Mouse (Mus musculus): ENCODE results near the gene Cbx6. TPM values are rescaled to one million over a fixed set of nuclear protein-coding genes. Genes with fewer than 3 reads are reported as not detected.
"Not testable (repeated sequence)": the region's sequence is repeated elsewhere in the genome, so short reads cannot be mapped to it uniquely, and the experiment has no call there.

The Cbx6 gene
- polyA plus RNA-seq, 1 experiment = 26.1 TPM

DNA sequence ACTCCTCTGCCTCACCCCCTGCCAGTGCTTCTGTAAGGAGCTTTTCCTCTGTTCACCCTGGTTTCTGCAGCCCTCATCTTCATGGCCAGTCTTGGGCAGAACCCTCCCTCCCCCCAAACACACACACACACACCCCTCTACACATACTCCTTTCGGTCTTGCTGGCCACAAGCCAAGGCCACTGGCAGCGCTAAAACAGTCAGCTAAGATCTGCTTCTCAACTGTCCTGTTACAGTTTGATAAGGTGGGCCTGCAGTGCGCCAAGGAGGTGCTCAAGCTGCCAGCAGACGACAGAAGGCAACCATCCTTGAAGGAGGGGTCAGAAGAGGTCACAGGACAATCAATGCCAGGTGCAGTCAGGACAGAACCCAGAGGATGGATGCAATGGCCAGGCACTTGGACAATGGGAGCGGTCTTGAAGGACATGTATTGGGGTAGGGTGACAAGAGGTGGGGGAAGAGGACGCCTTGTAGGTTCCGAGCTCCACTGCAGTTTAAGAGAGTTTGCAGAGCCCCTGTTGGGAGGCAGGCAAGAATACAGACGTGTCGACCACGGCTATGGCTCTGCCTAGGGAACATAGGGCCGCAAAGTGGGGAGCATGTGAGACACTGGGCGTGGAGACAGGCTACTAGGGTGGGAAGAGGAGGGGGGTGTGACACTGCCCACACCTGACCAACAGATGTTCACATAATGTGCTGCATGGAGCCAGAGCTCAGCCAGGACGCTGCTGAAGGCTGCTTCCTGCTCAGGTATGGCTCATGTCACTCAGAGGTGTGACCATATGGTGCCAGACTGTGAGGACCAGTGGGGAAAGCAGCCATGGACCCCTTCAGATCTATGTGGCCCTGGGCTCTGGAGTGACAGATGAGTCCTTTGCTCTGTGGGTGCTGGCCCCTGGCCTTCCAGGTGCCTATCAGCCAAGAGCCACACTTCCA, 12.0 kb downstream of the Cbx6 start:
- no peak overlapping the region for H3ac ChIP-seq (ENCODE audit: control insufficient read depth, insufficient read length)
- H3K79me2 ChIP-seq (ENCODE audit: control insufficient read depth, insufficient read depth) = no peaks in the 10 kb centered on the region
- peak; percentile 63 for TF ChIP-seq POLR2AphosphoS2 (IDR thresholded peaks at IDR 0.05; ENCODE audit: insufficient read length, low read depth)
- no peak for TF ChIP-seq USF1 (IDR thresholded peaks at IDR 0.05; ENCODE audit: low read depth)
- TF ChIP-seq SRF (IDR thresholded peaks at IDR 0.05; ENCODE audit: control insufficient read depth, insufficient read length, low read depth) = no peak
- H3K27me3 ChIP-seq (ENCODE audit: control insufficient read depth, insufficient read depth, insufficient read length) = no peaks in the 10 kb centered on the region
- no peak overlapping the region for H3K4me2 ChIP-seq (ENCODE audit: low read depth)
- no peaks in the 10 kb centered on the region for H3K36me3 ChIP-seq (ENCODE audit: control insufficient read depth, insufficient read depth)
- H3K4me3 ChIP-seq = no peak overlapping the region

DNA sequence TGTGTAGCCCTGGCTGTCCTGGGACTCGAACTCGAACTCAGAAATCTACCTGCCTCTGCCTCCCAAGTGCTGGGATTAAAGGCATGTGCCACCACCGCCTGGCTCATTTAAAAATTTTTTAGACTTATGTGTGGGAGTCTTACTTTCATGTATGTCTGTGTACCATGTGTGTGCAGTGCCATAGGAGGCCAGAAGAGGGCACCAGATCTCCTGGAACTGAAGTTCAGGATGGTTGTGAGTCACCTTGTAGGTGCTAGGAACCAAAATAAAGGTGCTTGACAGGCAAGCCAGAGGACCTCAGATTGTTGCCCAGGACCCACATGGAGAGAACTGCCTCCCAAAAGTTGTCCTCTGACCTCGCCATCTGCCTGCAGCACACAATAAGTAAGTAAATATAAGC, 16.2 kb downstream of the Cbx6 start:
- no peak overlapping the region for H3K4me3 ChIP-seq
- H3K4me2 ChIP-seq (ENCODE audit: low read depth) = no peak overlapping the region
- no peaks in the 10 kb centered on the region for H3K79me2 ChIP-seq (ENCODE audit: control insufficient read depth, insufficient read depth)
- no peaks in the 10 kb centered on the region for H3K27me3 ChIP-seq (ENCODE audit: control insufficient read depth, insufficient read depth, insufficient read length)
- H3ac ChIP-seq (ENCODE audit: control insufficient read depth, insufficient read length) = no peak overlapping the region
- H3K36me3 ChIP-seq (ENCODE audit: control insufficient read depth, insufficient read depth) = no peaks in the 10 kb centered on the region
- no peak for TF ChIP-seq TCF3 (IDR thresholded peaks at IDR 0.05; ENCODE audit: insufficient read length, low read depth)

DNA sequence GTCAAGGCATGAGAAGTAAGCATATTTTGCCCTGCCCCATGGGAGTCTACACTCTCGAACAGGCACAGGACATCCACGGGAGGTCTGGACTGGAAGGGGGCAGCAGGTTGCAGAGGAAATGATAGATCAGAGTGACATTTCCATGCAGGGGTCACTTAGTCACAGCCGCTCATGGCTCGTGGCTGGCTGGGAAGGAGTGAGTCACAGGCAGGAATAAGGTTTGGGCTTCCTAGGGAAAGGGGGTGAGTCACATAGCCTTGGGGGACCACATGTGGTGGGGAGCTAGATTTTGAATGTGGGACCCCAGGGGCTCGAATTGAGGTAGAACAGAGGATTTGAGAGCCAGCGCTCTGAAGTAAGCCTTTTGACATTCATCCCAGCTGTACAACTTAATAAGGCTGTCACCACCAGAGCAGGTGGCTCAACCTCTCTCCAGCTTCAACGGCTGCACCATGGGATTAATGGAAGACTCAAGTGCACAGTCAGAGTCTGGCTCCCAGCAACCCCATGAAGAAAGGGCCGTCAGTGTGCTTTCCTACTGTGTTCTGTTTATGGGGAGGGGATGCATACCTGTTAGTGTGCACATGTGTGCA, 20.7 kb downstream of the Cbx6 start:
- Histone ChIP-seq H3K4me2 (ENCODE audit: low read depth) (peak overlapping the region; percentile 30), H3ac (ENCODE audit: control insufficient read depth, insufficient read length) (no peak overlapping the region), H3K79me2 (ENCODE audit: control insufficient read depth, insufficient read depth) (no peaks in the 10 kb centered on the region), H3K4me3 (no peak overlapping the region), H3K27me3 (ENCODE audit: control insufficient read depth, insufficient read depth, insufficient read length) (no peaks in the 10 kb centered on the region), H3K36me3 (ENCODE audit: control insufficient read depth, insufficient read depth) (no peaks in the 10 kb centered on the region)
- TF ChIP-seq MAX (IDR thresholded peaks at IDR 0.05; ENCODE audit: low read depth) = no peak
- peak in 2 of 3 experiments; percentile 45 to 53 for TF ChIP-seq MYOD1 (IDR thresholded peaks at IDR 0.05; ENCODE audit: control insufficient read depth in 1 of 3, insufficient read length in 2 of 3, low read depth in 2 of 3)
- no peak for TF ChIP-seq SRF (IDR thresholded peaks at IDR 0.05; ENCODE audit: control insufficient read depth, insufficient read length, low read depth)
- TF ChIP-seq USF1 (IDR thresholded peaks at IDR 0.05; ENCODE audit: low read depth) = no peak
- peak in 1 of 3 experiments; percentile 37 for TF ChIP-seq MYOG (IDR thresholded peaks at IDR 0.05; ENCODE audit: control insufficient read depth in 1 of 3, insufficient read depth in 1 of 3, insufficient read length in 2 of 3, low read depth in 2 of 3)
- no peak for TF ChIP-seq REST (IDR thresholded peaks at IDR 0.05; ENCODE audit: insufficient read depth, insufficient read length)
- no peak for TF ChIP-seq POLR2AphosphoS2 (IDR thresholded peaks at IDR 0.05; ENCODE audit: insufficient read length, low read depth)

DNA sequence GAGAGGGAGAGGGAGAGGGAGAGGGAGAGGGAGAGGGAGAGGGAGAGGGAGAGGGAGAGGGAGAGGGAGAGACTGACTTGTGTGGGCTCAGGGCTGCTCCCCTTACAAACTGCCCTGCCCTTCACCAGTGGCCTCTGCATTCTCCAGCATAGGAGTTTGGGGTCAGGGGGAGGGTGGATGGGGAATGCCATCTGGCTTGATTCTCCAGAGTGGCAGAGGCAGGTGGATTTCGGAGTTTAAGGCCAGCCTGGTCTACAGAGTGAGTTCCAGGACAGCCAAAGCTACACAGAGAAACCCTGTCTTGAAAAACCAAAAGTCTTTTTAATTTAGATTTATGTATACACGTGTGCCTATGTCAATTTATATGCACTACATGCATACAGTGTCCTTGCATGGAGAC, 21.6 kb downstream of the Cbx6 start:
- not testable (repeated sequence) for H3K27me3 ChIP-seq (ENCODE audit: control insufficient read depth, insufficient read depth, insufficient read length); H3K4me2 ChIP-seq (ENCODE audit: low read depth); H3K79me2 ChIP-seq (ENCODE audit: control insufficient read depth, insufficient read depth); H3K4me3 ChIP-seq; H3ac ChIP-seq (ENCODE audit: control insufficient read depth, insufficient read length); H3K36me3 ChIP-seq (ENCODE audit: control insufficient read depth, insufficient read depth)
- peak in 2 of 3 experiments; percentile 76 to 79 for TF ChIP-seq MYOD1 (IDR thresholded peaks at IDR 0.05; ENCODE audit: control insufficient read depth in 1 of 3, insufficient read length in 2 of 3, low read depth in 2 of 3)

DNA sequence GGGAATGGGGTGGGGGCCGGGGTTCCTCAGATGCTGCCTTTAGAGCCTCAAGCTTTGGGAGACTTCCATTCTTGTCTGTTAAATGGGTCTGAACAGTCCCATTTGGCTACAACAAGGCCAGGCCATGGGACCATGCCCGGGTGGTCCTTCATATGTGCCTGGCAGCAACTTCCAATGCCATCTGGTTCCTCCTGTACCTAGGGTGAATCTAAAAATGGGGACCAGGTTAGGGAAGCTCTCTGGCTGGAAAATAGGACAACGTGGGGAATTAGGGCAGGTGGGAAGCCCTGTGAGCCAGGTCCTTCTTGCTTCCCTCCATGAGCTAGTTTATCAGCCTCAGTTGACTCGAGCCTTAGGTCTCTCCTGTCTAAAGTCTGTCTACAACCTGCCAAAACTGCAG, 23.5 kb downstream of the Cbx6 start:
- no peaks in the 10 kb centered on the region for H3K36me3 ChIP-seq (ENCODE audit: control insufficient read depth, insufficient read depth)
- H3K27me3 ChIP-seq (ENCODE audit: control insufficient read depth, insufficient read depth, insufficient read length) = no peaks in the 10 kb centered on the region
- no peak overlapping the region for H3K4me2 ChIP-seq (ENCODE audit: low read depth)
- H3K4me3 ChIP-seq = no peak overlapping the region
- no peak for TF ChIP-seq E2F4 (IDR thresholded peaks at IDR 0.05; ENCODE audit: insufficient read depth)
- no peak for TF ChIP-seq MYOD1 (IDR thresholded peaks at IDR 0.05; ENCODE audit: control insufficient read depth in 1 of 3, insufficient read length in 2 of 3, low read depth in 2 of 3)
- TF ChIP-seq TCF3 (IDR thresholded peaks at IDR 0.05; ENCODE audit: insufficient read length, low read depth) = no peak
- no peak for TF ChIP-seq POLR2A (IDR thresholded peaks at IDR 0.05; ENCODE audit: insufficient read length, low read depth)
- TF ChIP-seq MYOG (IDR thresholded peaks at IDR 0.05; ENCODE audit: control insufficient read depth in 1 of 3, insufficient read depth in 1 of 3, insufficient read length in 2 of 3, low read depth in 2 of 3) = no peak
- no peak for TF ChIP-seq MAX (IDR thresholded peaks at IDR 0.05; ENCODE audit: low read depth)
- no peak for TF ChIP-seq CEBPB (IDR thresholded peaks at IDR 0.05; ENCODE audit: insufficient read depth, poor library complexity, severe bottlenecking)
- no peak for TF ChIP-seq POLR2AphosphoS2 (IDR thresholded peaks at IDR 0.05; ENCODE audit: insufficient read length, low read depth)
- TF ChIP-seq REST (IDR thresholded peaks at IDR 0.05; ENCODE audit: insufficient read depth, insufficient read length) = no peak
- no peak for TF ChIP-seq USF1 (IDR thresholded peaks at IDR 0.05; ENCODE audit: low read depth)
- no peak for TF ChIP-seq SRF (IDR thresholded peaks at IDR 0.05; ENCODE audit: control insufficient read depth, insufficient read length, low read depth)
- TF ChIP-seq TCF12 (IDR thresholded peaks at IDR 0.05; ENCODE audit: insufficient read depth, poor library complexity, severe bottlenecking) = no peak
- no peak overlapping the region for H3ac ChIP-seq (ENCODE audit: control insufficient read depth, insufficient read length)
- no peaks in the 10 kb centered on the region for H3K79me2 ChIP-seq (ENCODE audit: control insufficient read depth, insufficient read depth)
